Mouse (Mus musculus): Measurements from ENCODE around the gene Cntnap4. TPM values are rescaled to one million over a fixed set of nuclear protein-coding genes. Genes with fewer than 3 reads are reported as not detected.

The Cntnap4 gene
- total and polyA plus RNA-seq, 3 experiments = not detected

- Histone ChIP-seq H3K9ac (ENCODE audit: insufficient read depth, low read depth) (no peak overlapping the region), H3K4me3 (replicated peaks in 1 of 3; ENCODE audit: low read depth in 2 of 3, low read length in 2 of 3, poor library complexity in 1 of 3) (no peak overlapping the region), H3K9me3 (replicated peaks; ENCODE audit: low read length) (peaks cover 41% of the 10 kb centered on the region), H3K4me1 (ENCODE audit: control insufficient read depth in 1 of 2, insufficient read depth in 2 of 2) (no peaks in the 10 kb centered on the region), H3K27me3 (replicated peaks) (no peaks in the 10 kb centered on the region), H3K36me3 (replicated peaks in 1 of 2; ENCODE audit: control insufficient read depth in 1 of 2, insufficient read depth in 1 of 2, low read length in 1 of 2) (no peaks in the 10 kb centered on the region), H3K4me2 (ENCODE audit: insufficient read depth, low read depth, poor library complexity, severe bottlenecking) (no peak overlapping the region), H3K79me2 (replicated peaks; ENCODE audit: control insufficient read depth, extremely low read depth, insufficient read depth, poor library complexity, severe bottlenecking) (no peaks in the 10 kb centered on the region), H3K27ac (ENCODE audit: insufficient read depth, low read depth) (no peak overlapping the region)
- dilution Hi-C loops (cut with MboI; ENCODE audit: extremely low pct_ligation_motif_present, extremely low pct_unique_long_range_greater_than_20kb, low sequenced_read_pairs) (no loop called here), in situ Hi-C loops (cut with MboI; ENCODE audit: low pct_ligation_motif_present, low pct_unique_long_range_greater_than_20kb, low sequenced_read_pairs) (no loop called here)
- no peak for DNase-seq (ENCODE audit: extremely low read depth)
- TF ChIP-seq MEF2A (IDR thresholded peaks at IDR 0.05; ENCODE audit: borderline replicate concordance, low read depth, low read length) (no peak), JUND (conservative IDR thresholded peaks at IDR 0.05; ENCODE audit: low read depth, low read length) (no peak), MYC (IDR thresholded peaks at IDR 0.05; ENCODE audit: low read depth, low read length) (no peak), IRF4 (IDR thresholded peaks at IDR 0.05; ENCODE audit: low read depth, low read length) (no peak), EP300 (IDR thresholded peaks at IDR 0.05; ENCODE audit: low read length) (no peak), KAT2A (IDR thresholded peaks at IDR 0.05; ENCODE audit: insufficient replicate concordance, low read length) (no peak)
Measured at GRCm38 (mm10) chr8:112922789-112923188, 352.9 kb downstream of the Cntnap4 start.
